Mouse (Mus musculus) liver, adult 2 months (tissue): ENCODE measurements around the gene Wnk2.

Experiments used
- CTCF ChIP-seq: fragments of 200-500 bp; IDR thresholded peaks from 2 replicates; pipeline ENCODE4 v1.5.1; 2011; ENCODE audit warnings: low read depth, low read length, control low read depth
- POLR2A ChIP-seq: fragments of 200-500 bp; IDR thresholded peaks from 2 replicates; pipeline ENCODE4 v1.6.1; 2011; ENCODE audit warnings: low read length, control low read depth; ENCODE audit not compliant: insufficient read depth; ENCODE audit errors: extremely low read depth

DNA sequence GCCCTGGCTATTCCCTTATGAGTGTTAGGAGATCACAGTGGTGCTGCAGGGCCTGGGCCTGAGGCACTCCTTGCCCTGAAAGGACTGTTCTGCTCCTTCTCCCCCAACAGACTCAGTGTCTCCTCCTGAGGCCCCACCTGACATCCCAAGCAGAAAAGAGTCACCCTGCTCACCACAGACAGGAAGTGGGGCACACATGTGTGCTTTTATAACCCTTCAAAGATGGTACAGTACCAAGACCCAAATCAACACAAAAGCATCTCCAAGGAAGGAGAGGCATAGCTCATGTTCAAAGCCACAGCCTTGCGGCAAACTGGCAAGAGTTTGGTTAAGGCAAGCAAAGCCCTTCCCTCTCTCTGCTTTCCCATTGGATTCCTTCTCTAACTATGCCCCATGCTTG is 57.6 kb downstream of the Wnk2 start:
- no peak for TF ChIP-seq CTCF
- TF ChIP-seq POLR2A, result no peak
